Mouse (Mus musculus) neural tube, embryonic 11.5 days (tissue): ENCODE results near the gene Myh9. TPM values are rescaled to one million over a fixed set of nuclear protein-coding genes. Genes with fewer than 3 reads are reported as not detected.
"Not testable (repeated sequence)": the region's sequence is repeated elsewhere in the genome, so short reads cannot be mapped to it uniquely, and the experiment has no call there.

Experiments used
- ATAC-seq: fragments of 200-750 bp; cut with Nextera tagmentation; 2 replicates; pipeline ENCODE4 v1.8.0; 2017; ENCODE audit warnings: moderate number of reproducible peaks, mild to moderate bottlenecking, moderate TSS enrichment, moderate library complexity; ENCODE audit not compliant: insufficient read depth, low FRiP score, low TSS enrichment
- DNase-seq: peaks from one replicate; pipeline ENCODE4 v3.0.0-alpha.2; 2015; ENCODE audit warnings: low spot score
- H3K27ac ChIP-seq: fragments of 300-500 bp; sonication (generic); 2 replicates; pipeline ENCODE4 v1.5.1; 2014; ENCODE audit warnings: low read depth, mild to moderate bottlenecking, low read length
- H3K27me3 ChIP-seq: fragments of 300-500 bp; sonication (generic); 2 replicates; pipeline ENCODE4 v1.6.1; 2014; ENCODE audit warnings: mild to moderate bottlenecking, low read length, mixed read lengths; ENCODE audit not compliant: control insufficient read depth, insufficient read depth
- H3K36me3 ChIP-seq: fragments of 300-500 bp; sonication (generic); 2 replicates; pipeline ENCODE4 v1.6.1; 2014; ENCODE audit warnings: mild to moderate bottlenecking, low read length, moderate library complexity, mixed read lengths; ENCODE audit not compliant: control insufficient read depth, insufficient read depth
- H3K4me1 ChIP-seq: fragments of 300-500 bp; sonication (generic); 2 replicates; pipeline ENCODE4 v1.6.1; 2014; ENCODE audit warnings: low read length, mixed read lengths; ENCODE audit not compliant: control insufficient read depth, insufficient read depth
- H3K4me2 ChIP-seq: fragments of 300-500 bp; sonication (generic); 2 replicates; pipeline ENCODE4 v1.6.1; 2014; ENCODE audit warnings: low read depth, mild to moderate bottlenecking, moderate library complexity
- H3K4me3 ChIP-seq: fragments of 300-500 bp; sonication (generic); 2 replicates; pipeline ENCODE4 v1.5.1; 2014; ENCODE audit warnings: low read depth, low read length
- H3K9ac ChIP-seq: fragments of 300-500 bp; sonication (generic); 2 replicates; pipeline ENCODE4 v1.6.1; 2014; ENCODE audit warnings: mild to moderate bottlenecking, low read length
- H3K9me3 ChIP-seq: fragments of 300-500 bp; sonication (generic); 2 replicates; pipeline ENCODE4 v1.6.1; 2016; ENCODE audit warnings: low read length; ENCODE audit not compliant: control insufficient read depth
- WGBS: fragments of 180-500 bp; shearing (Covaris S2); extraction: QIAGEN DNeasy Blood & Tissue Kit; methylation state at CpG from one replicate; pipeline ENCODE4 v1.1.7; 2014; 5-methylcytosine and 5-hydroxymethylcytosine counted together
- polyA plus RNA-seq: library from polyadenylated mRNA; unstranded; fragments of >200 nt; fragmentation: Nextera tagmentation; extraction: Ambion mirVana; gene quantifications from 2 replicates; pipeline ENCODE4 v1.2.1, GENCODE M21; 2014

The Myh9 gene
- polyA plus RNA-seq, 1 experiment from 2014 or later, result 24.5 TPM

DNA sequence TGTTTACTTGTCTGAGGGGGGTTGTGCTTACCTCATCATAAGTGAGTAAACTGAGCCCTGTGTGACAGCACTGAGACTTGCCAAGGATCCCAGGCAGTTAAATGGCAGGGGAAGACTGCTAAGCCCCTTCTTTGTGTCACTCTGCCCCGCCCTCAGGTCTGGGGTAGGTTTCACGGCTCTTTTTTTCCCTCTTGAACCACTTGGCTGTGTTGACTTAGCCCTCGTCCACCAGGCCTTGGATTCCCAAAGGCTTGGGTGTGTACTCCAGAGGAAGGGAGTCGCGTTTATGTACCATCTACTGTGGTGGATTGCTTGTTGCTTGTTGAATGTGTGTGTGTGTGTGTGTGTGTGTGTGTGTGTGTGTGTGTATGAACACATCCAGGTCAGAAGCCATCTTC lies 7.1 kb upstream of the Myh9 start:
- H3K27me3 ChIP-seq, result no peaks in the 10 kb centered on the region
- no peak overlapping the region for H3K9ac ChIP-seq
- H3K4me1 ChIP-seq, result no peaks in the 10 kb centered on the region
- H3K36me3 ChIP-seq, result no peaks in the 10 kb centered on the region
- WGBS, result 77% methylated on average over 5 of the region's 5 CpGs
- ATAC-seq (no peak), DNase-seq (no peak)
- no peak overlapping the region for H3K4me3 ChIP-seq
- H3K27ac ChIP-seq, result no peak overlapping the region
- H3K9me3 ChIP-seq, result no peaks in the 10 kb centered on the region
- H3K4me2 ChIP-seq, result no peak overlapping the region

DNA sequence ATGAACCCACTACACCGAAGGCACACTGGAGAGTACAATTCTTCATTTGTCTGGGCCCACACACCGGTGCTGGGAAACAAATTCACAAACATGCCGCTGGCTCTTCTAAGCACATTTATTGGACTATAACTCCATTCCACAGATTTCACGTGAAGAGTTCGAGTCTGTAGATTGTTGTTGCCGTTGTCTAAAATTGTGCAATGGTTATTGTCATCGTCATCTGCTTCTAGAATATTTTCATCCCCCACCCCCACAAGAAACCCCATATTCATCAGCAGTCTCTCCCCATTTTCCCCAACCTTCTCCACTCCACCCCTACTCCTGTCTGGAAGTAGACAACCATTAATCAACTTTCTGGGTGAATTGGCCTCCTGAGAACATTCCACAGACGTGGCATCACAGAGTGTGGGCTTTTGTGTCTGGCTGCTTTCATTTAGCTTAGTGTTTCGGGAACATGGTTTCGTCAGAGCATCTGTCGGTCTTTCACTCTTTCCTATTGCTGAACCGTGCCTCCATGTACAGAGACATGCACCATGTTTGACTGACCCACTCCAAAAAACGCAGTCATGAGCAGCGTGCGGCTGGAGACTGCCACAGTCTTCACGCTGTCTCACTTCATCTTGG lies 6.6 kb upstream of the Myh9 start:
- Histone ChIP-seq H3K27me3 (no peaks in the 10 kb centered on the region), H3K4me1 (no peaks in the 10 kb centered on the region), H3K4me2 (no peak overlapping the region), H3K9me3 (no peaks in the 10 kb centered on the region), H3K4me3 (no peak overlapping the region), H3K27ac (no peak overlapping the region), H3K9ac (no peak overlapping the region), H3K36me3 (no peaks in the 10 kb centered on the region)
- DNase-seq (no peak), ATAC-seq (no peak)
- 83% methylated on average over 16 of the region's 16 CpGs for WGBS

DNA sequence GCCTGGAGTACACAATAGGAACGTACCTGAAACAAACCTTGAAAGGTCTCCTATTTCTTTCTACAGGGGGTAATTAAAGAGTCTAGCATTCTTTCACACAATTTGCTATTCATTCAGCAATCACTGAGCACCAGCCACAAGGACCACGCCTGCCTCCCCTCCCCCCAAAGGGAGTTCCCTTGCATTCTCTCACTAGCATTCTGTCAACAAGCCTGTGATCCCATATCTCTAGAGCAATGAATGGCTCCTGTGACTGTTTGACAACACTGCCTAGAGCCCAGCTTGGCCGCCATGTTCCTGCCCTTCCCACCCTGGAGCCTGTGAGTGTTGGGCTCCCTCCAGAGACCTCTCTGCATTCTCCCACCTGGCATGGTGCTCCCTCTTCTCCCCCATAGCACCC lies 5.9 kb upstream of the Myh9 start:
- Histone ChIP-seq H3K4me2 (no peak overlapping the region), H3K9ac (no peak overlapping the region), H3K27ac (no peak overlapping the region), H3K36me3 (no peaks in the 10 kb centered on the region), H3K4me3 (no peak overlapping the region), H3K9me3 (no peaks in the 10 kb centered on the region), H3K27me3 (no peaks in the 10 kb centered on the region), H3K4me1 (no peaks in the 10 kb centered on the region)
- no peak for DNase-seq
- WGBS, result 76% methylated on average over 3 of the region's 3 CpGs
- no peak for ATAC-seq

DNA sequence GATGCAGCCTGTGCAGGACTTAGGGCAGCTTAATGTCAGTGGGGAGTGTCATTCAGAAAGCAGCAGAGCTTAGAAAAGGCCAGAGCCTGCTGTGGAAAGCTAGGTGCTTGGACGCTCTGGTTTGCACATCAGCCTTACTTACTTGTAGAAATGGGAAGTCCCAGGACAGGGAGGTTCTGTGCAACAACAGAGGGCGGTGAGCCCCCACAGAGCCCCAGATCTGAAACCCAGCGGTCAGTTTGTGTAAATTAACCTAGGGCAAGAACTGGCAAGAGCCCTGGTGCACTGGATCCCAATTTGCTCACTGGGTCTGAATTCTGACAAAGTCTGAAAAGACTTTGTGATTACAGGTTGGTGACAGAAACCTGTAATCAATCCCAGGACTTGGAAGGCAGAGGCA lies 5.1 kb upstream of the Myh9 start:
- no peak overlapping the region for H3K27ac ChIP-seq
- no peaks in the 10 kb centered on the region for H3K27me3 ChIP-seq
- no peak overlapping the region for H3K4me3 ChIP-seq
- H3K9me3 ChIP-seq, result no peaks in the 10 kb centered on the region
- 85% methylated on average over 3 of the region's 3 CpGs for WGBS
- DNase-seq, result no peak
- no peaks in the 10 kb centered on the region for H3K36me3 ChIP-seq
- no peak overlapping the region for H3K4me2 ChIP-seq
- H3K9ac ChIP-seq, result no peak overlapping the region
- H3K4me1 ChIP-seq, result no peaks in the 10 kb centered on the region
- ATAC-seq, result no peak

DNA sequence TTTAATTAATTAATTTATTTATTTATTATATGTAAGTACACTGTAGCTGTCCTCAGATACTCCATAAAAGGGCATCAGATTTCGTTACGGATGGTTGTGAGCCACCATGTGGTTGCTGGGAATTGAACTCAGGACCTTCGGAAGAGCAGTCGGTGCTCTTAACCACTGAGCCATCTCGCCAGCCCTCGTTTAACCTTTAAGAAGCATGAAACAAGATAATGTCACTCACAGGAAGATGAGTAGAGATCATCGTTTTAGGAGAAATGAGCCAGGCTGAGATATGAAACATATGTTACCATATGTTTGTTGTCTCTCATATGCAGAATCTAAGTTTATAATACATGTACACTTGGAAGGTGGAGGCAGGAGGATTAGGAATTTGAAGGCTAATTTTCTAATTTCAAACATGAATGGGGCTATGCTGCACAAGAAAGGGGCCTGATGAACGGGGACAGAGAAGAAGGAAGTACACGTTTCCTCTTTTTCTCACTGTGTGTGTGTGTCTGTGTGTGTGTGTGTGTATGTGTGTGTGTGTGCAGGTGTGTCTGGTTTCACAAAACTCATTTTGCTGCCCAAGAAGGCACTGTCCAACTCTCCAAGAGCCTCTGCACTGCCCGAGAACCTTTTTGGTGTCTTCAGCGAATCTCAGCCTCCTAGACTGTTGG lies 4.1 kb upstream of the Myh9 start:
- not testable (repeated sequence) for H3K9ac ChIP-seq, H3K4me2 ChIP-seq, H3K4me1 ChIP-seq, H3K4me3 ChIP-seq, H3K36me3 ChIP-seq, DNase-seq, H3K27me3 ChIP-seq, H3K27ac ChIP-seq, H3K9me3 ChIP-seq, ATAC-seq
- 90% methylated on average over 11 of the region's 11 CpGs for WGBS

DNA sequence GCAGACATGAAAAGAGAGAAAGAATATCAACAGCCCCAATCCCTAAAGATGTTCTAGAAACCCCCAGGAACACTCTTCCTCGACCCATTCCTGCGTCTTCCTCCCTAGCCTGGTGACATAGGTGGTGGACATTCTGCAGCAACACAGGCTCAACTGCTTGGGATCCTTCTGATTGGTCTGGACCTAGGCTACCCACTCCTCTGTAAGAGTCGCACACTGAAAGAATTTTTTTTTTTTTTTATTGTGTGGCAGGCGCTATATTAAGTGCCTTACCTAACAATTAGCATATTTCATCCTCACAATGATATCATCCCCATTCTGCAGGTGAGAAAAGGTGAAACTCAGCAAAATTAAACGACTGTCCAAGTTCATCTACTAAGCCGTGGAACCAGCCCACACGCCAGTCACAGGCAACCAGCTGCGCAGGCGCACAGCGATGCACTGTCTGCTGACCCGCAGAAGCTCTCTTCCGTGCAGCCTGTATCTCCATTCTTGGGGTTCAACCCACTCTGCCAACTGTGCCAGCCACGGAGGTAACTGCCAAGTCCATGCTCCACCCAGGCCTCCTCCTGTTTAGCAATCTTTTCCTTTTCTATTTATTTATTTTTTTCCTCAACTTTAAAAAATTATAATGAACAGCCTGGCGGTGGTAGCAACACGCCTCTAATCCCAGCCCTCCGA lies 3.1 kb upstream of the Myh9 start:
- Histone ChIP-seq H3K36me3 (no peaks in the 10 kb centered on the region), H3K27me3 (no peaks in the 10 kb centered on the region), H3K9ac (no peak overlapping the region), H3K4me1 (peaks cover 7% of the 10 kb centered on the region; the same call in 1 of the 2 replicates), H3K9me3 (no peaks in the 10 kb centered on the region), H3K4me3 (no peak overlapping the region), H3K4me2 (no peak overlapping the region), H3K27ac (no peak overlapping the region)
- ATAC-seq, result no peak
- WGBS, result 93% methylated on average over 16 of the region's 16 CpGs
- DNase-seq, result no peak

DNA sequence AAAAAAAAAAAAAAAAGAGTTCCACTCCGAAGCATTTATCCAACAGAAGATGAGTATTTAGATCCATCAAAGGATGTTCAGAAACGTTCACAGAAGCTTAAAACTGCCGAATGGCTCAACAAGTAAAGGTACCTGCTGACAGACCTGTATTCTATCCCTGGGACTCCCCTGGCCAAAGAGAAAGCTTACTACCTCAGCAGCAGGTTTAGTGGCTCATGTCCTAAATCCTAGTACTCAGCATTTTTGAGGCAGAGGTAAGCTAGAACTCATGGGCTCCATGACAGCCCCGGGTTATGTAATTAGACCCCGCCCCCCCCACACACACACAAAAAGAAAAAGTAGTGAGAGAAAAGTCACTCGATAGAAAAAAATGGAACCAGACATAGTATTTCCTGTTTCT lies 2.1 kb upstream of the Myh9 start:
- Histone ChIP-seq H3K36me3 (no peaks in the 10 kb centered on the region), H3K4me2 (no peak overlapping the region), H3K9me3 (no peaks in the 10 kb centered on the region), H3K9ac (no peak overlapping the region), H3K27me3 (no peaks in the 10 kb centered on the region), H3K27ac (no peak overlapping the region), H3K4me3 (no peak overlapping the region), H3K4me1 (peaks cover 17% of the 10 kb centered on the region)
- WGBS, result 80% methylated on average over 6 of the region's 6 CpGs
- no peak for ATAC-seq
- DNase-seq, result no peak

DNA sequence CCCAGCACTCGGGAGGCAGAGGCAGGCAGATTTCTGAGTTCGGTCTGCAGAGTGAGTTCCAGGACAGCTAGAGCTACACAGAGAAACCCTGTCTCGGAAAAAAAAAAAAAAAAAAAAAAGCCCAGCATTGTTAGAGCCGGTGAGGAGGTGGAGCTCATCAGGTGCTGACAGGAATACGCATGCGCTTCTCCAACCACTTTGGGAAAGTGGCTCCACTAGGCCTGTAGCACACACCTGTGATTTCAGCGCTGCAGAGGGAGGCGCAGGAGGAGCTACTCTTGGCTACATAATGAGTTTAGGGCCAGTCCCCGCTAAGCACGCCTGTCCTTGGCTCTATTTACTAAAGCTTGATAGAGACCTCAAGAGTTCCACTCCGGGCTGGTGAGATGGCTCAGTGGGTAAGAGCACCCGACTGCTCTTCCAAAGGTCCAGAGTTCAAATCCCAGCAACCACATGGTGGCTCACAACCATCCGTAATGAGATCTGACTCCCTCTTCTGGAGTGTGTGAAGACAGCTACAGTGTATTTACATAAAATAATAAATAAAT lies 1.6 kb upstream of the Myh9 start:
- H3K27me3 ChIP-seq, ATAC-seq, H3K4me2 ChIP-seq, H3K9me3 ChIP-seq, H3K4me3 ChIP-seq, DNase-seq, H3K27ac ChIP-seq, H3K9ac ChIP-seq, H3K36me3 ChIP-seq: not testable (repeated sequence)
- peaks cover 21% of the 10 kb centered on the region for H3K4me1 ChIP-seq
- WGBS, result 66% methylated on average over 12 of the region's 13 CpGs
